Mouse (Mus musculus): ENCODE measurements around the gene 4933415A04Rik. TPM values are rescaled to one million over a fixed set of nuclear protein-coding genes. Genes with fewer than 3 reads are reported as not detected.

The 4933415A04Rik gene
- polyA plus RNA-seq, 1 experiment from 2014 or later = 6.5 TPM

DNA sequence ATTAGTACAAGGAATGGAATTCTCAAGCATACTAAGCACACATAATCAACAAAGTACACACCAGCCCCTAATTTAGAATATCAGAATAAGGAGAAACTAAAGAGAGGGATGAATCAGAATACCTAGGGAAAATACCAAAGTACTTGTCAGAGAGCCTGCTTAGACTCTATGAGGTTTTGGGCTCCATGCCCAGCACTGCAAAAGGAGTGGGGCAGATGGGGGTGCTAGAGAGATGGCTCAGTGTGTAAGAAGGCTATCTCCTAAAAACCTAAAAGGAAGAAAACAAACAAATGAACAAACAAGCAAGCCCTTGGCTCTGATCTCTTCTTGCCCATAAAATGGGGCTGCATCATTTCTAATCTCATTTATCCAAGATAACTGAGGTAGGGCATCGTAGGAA lies 37.5 kb downstream of the 4933415A04Rik start:
- Histone ChIP-seq H3K4me3 (ENCODE audit: low read depth, low read length) (no peak overlapping the region), H3K9me3 (replicated peaks; ENCODE audit: control insufficient read depth, low read length) (no peaks in the 10 kb centered on the region), H3K36me3 (replicated peaks; ENCODE audit: control insufficient read depth, insufficient read depth, low read depth, low read length) (no peaks in the 10 kb centered on the region), H3K27me3 (ENCODE audit: control insufficient read depth, insufficient read depth, low read length) (no peaks in the 10 kb centered on the region), H3K4me1 (ENCODE audit: control insufficient read depth, insufficient read depth, low read length) (no peaks in the 10 kb centered on the region), H3K4me2 (ENCODE audit: low read depth, low read length) (no peak overlapping the region), H3K27ac (replicated peaks; ENCODE audit: low read depth, low read length) (no peak overlapping the region), H3K9ac (replicated peaks; ENCODE audit: low read length) (no peak overlapping the region)
- 100% methylated on average over 1 of the region's 1 CpGs for WGBS
- DNase-seq (ENCODE audit: low spot score) (no peak), ATAC-seq (replicated peaks; ENCODE audit: insufficient number of reproducible peaks, low FRiP score, low TSS enrichment, low read depth) (no peak)

GRCm38 (mm10) chr11:43626300-43626926 lies 39.6 kb downstream of the 4933415A04Rik start:
- Histone ChIP-seq H3K27me3 (ENCODE audit: control insufficient read depth, insufficient read depth, low read length) (no peaks in the 10 kb centered on the region), H3K9ac (replicated peaks; ENCODE audit: low read length) (no peak overlapping the region; the same call in 1 of the 2 replicates), H3K4me2 (ENCODE audit: low read depth, low read length) (peak overlapping the region; percentile 8; the same call in 1 of the 2 replicates), H3K27ac (replicated peaks; ENCODE audit: low read depth, low read length) (no peak overlapping the region), H3K4me3 (ENCODE audit: low read depth, low read length) (no peak overlapping the region), H3K4me1 (ENCODE audit: control insufficient read depth, insufficient read depth, low read length) (no peaks in the 10 kb centered on the region), H3K36me3 (replicated peaks; ENCODE audit: control insufficient read depth, insufficient read depth, low read depth, low read length) (no peaks in the 10 kb centered on the region), H3K9me3 (replicated peaks; ENCODE audit: control insufficient read depth, low read length) (no peaks in the 10 kb centered on the region)
- ATAC-seq (replicated peaks; ENCODE audit: insufficient number of reproducible peaks, low FRiP score, low TSS enrichment, low read depth) (no peak), DNase-seq (ENCODE audit: low spot score) (peak; percentile 42)
- WGBS = 8% methylated on average over 12 of the region's 12 CpGs

DNA sequence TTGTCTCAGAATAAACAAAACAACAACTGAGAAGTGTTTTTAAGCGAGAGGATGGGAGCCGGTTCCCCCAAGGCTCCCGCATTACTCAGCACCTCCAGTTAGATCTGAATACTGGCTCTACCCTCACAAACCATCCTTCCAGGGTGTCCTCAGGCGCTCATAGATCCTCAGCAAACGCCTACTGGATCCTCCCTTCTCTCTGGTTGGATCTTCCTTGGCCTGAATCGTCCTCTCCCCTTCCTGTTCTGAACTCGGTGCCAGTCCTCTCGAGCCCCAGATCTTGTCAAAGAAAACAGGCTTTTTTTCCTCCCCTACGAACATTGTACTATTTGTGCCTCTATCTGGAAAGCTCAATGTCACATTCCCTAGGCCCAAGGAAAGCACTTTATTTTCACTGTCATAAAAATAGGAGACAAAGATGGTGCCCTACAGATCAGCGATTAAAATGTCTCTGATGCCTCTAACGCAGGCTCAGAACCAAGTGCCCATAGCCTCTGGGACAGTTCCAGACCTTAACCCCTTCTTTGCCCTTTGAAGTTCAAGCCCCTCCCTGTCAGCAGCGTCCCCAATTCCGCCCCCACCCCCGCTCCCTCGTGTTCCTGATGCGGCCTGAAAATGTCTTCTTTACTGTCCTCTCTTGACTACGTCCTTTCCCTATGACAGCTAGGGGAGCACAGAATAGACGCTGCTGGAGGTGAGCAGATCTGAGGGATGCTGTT lies 40.2 kb downstream of the 4933415A04Rik start:
- Histone ChIP-seq H3K9me3 (replicated peaks; ENCODE audit: control insufficient read depth, low read length) (no peaks in the 10 kb centered on the region), H3K4me2 (ENCODE audit: low read depth, low read length) (no peak overlapping the region; the same call in 1 of the 2 replicates), H3K27ac (replicated peaks; ENCODE audit: low read depth, low read length) (no peak overlapping the region), H3K9ac (replicated peaks; ENCODE audit: low read length) (no peak overlapping the region), H3K4me1 (ENCODE audit: control insufficient read depth, insufficient read depth, low read length) (no peaks in the 10 kb centered on the region), H3K27me3 (ENCODE audit: control insufficient read depth, insufficient read depth, low read length) (no peaks in the 10 kb centered on the region), H3K4me3 (ENCODE audit: low read depth, low read length) (no peak overlapping the region), H3K36me3 (replicated peaks; ENCODE audit: control insufficient read depth, insufficient read depth, low read depth, low read length) (no peaks in the 10 kb centered on the region)
- 30% methylated on average over 18 of the region's 18 CpGs for WGBS
- DNase-seq (ENCODE audit: low spot score) (no peak), ATAC-seq (replicated peaks; ENCODE audit: insufficient number of reproducible peaks, low FRiP score, low TSS enrichment, low read depth) (no peak)

DNA sequence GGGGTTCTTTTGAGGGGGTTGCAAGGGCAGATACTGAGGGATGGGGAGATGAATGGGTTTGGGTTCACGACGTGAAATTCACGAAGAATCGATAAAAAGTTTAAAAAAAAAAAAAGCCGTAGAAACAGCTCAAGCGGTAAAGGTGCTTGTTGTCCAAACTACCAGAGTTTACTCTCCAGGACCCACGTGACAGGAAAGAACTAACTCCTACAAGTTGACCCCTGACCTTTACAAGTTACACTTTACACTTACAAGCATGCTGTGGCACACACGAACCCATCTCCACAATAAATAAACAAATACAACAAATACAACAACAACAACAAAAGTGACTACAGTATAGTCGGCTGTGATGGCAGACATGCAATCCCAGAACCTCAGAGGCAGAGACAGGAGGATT lies 44.8 kb downstream of the 4933415A04Rik start:
- WGBS = 86% methylated on average over 9 of the region's 9 CpGs
- Histone ChIP-seq H3K27me3 (ENCODE audit: control insufficient read depth, insufficient read depth, low read length) (no peaks in the 10 kb centered on the region), H3K4me2 (ENCODE audit: low read depth, low read length) (no peak overlapping the region), H3K9ac (replicated peaks; ENCODE audit: low read length) (no peak overlapping the region), H3K4me1 (ENCODE audit: control insufficient read depth, insufficient read depth, low read length) (no peaks in the 10 kb centered on the region), H3K27ac (replicated peaks; ENCODE audit: low read depth, low read length) (no peak overlapping the region), H3K36me3 (replicated peaks; ENCODE audit: control insufficient read depth, insufficient read depth, low read depth, low read length) (no peaks in the 10 kb centered on the region), H3K9me3 (replicated peaks; ENCODE audit: control insufficient read depth, low read length) (no peaks in the 10 kb centered on the region), H3K4me3 (ENCODE audit: low read depth, low read length) (no peak overlapping the region)
- DNase-seq (ENCODE audit: low spot score) = no peak
- no peak for ATAC-seq (replicated peaks; ENCODE audit: insufficient number of reproducible peaks, low FRiP score, low TSS enrichment, low read depth)

GRCm38 (mm10) chr11:43632566-43632965 lies 45.7 kb downstream of the 4933415A04Rik start:
- Histone ChIP-seq H3K27me3 (ENCODE audit: control insufficient read depth, insufficient read depth, low read length) (no peaks in the 10 kb centered on the region), H3K27ac (replicated peaks; ENCODE audit: low read depth, low read length) (no peak overlapping the region), H3K9me3 (replicated peaks; ENCODE audit: control insufficient read depth, low read length) (no peaks in the 10 kb centered on the region), H3K4me1 (ENCODE audit: control insufficient read depth, insufficient read depth, low read length) (no peaks in the 10 kb centered on the region), H3K4me2 (ENCODE audit: low read depth, low read length) (no peak overlapping the region), H3K4me3 (ENCODE audit: low read depth, low read length) (no peak overlapping the region), H3K36me3 (replicated peaks; ENCODE audit: control insufficient read depth, insufficient read depth, low read depth, low read length) (no peaks in the 10 kb centered on the region), H3K9ac (replicated peaks; ENCODE audit: low read length) (no peak overlapping the region)
- WGBS = 51% methylated on average over 4 of the region's 4 CpGs
- ATAC-seq (replicated peaks; ENCODE audit: insufficient number of reproducible peaks, low FRiP score, low TSS enrichment, low read depth) (no peak), DNase-seq (ENCODE audit: low spot score) (no peak)

GRCm38 (mm10) chr11:43633165-43633564 lies 46.3 kb downstream of the 4933415A04Rik start:
- H3K4me1 ChIP-seq (ENCODE audit: control insufficient read depth, insufficient read depth, low read length) = no peaks in the 10 kb centered on the region
- H3K4me2 ChIP-seq (ENCODE audit: low read depth, low read length) = no peak overlapping the region
- no peak overlapping the region for H3K27ac ChIP-seq (replicated peaks; ENCODE audit: low read depth, low read length)
- 85% methylated on average over 6 of the region's 6 CpGs for WGBS
- H3K36me3 ChIP-seq (replicated peaks; ENCODE audit: control insufficient read depth, insufficient read depth, low read depth, low read length) = no peaks in the 10 kb centered on the region
- ATAC-seq (replicated peaks; ENCODE audit: insufficient number of reproducible peaks, low FRiP score, low TSS enrichment, low read depth) (no peak), DNase-seq (ENCODE audit: low spot score) (no peak)
- no peaks in the 10 kb centered on the region for H3K9me3 ChIP-seq (replicated peaks; ENCODE audit: control insufficient read depth, low read length)
- H3K4me3 ChIP-seq (ENCODE audit: low read depth, low read length) = no peak overlapping the region
- no peaks in the 10 kb centered on the region for H3K27me3 ChIP-seq (ENCODE audit: control insufficient read depth, insufficient read depth, low read length)
- no peak overlapping the region for H3K9ac ChIP-seq (replicated peaks; ENCODE audit: low read length)

- H3K36me3 ChIP-seq (replicated peaks; ENCODE audit: control insufficient read depth, insufficient read depth, low read depth, low read length) = no peaks in the 10 kb centered on the region
- ATAC-seq (replicated peaks; ENCODE audit: insufficient number of reproducible peaks, low FRiP score, low TSS enrichment, low read depth) (peak; percentile 53; the same call in 1 of the 2 replicates), DNase-seq (ENCODE audit: low spot score) (peak; percentile 76)
- peak overlapping the region; percentile 13; the same call in 1 of the 2 replicates for H3K4me2 ChIP-seq (ENCODE audit: low read depth, low read length)
- no peak overlapping the region for H3K4me3 ChIP-seq (ENCODE audit: low read depth, low read length)
- WGBS = 21% methylated on average over 19 of the region's 19 CpGs
- H3K9me3 ChIP-seq (replicated peaks; ENCODE audit: control insufficient read depth, low read length) = no peaks in the 10 kb centered on the region
- peak overlapping the region; percentile 39; the same call in 1 of the 2 replicates for H3K9ac ChIP-seq (replicated peaks; ENCODE audit: low read length)
- no peak overlapping the region for H3K27ac ChIP-seq (replicated peaks; ENCODE audit: low read depth, low read length)
- H3K4me1 ChIP-seq (ENCODE audit: control insufficient read depth, insufficient read depth, low read length) = no peaks in the 10 kb centered on the region
- H3K27me3 ChIP-seq (ENCODE audit: control insufficient read depth, insufficient read depth, low read length) = no peaks in the 10 kb centered on the region
Measured at GRCm38 (mm10) chr11:43633658-43634401, 47.0 kb downstream of the 4933415A04Rik start.

- no peak for ATAC-seq (replicated peaks; ENCODE audit: insufficient number of reproducible peaks, low FRiP score, low TSS enrichment, low read depth)
- WGBS = 81% methylated on average over 4 of the region's 4 CpGs
- Histone ChIP-seq H3K9ac (replicated peaks; ENCODE audit: low read length) (no peak overlapping the region), H3K4me3 (ENCODE audit: low read depth, low read length) (no peak overlapping the region), H3K4me2 (ENCODE audit: low read depth, low read length) (no peak overlapping the region), H3K9me3 (replicated peaks; ENCODE audit: control insufficient read depth, low read length) (no peaks in the 10 kb centered on the region), H3K27ac (replicated peaks; ENCODE audit: low read depth, low read length) (no peak overlapping the region), H3K4me1 (ENCODE audit: control insufficient read depth, insufficient read depth, low read length) (no peaks in the 10 kb centered on the region), H3K27me3 (ENCODE audit: control insufficient read depth, insufficient read depth, low read length) (no peaks in the 10 kb centered on the region), H3K36me3 (replicated peaks; ENCODE audit: control insufficient read depth, insufficient read depth, low read depth, low read length) (no peaks in the 10 kb centered on the region)
- DNase-seq (ENCODE audit: low spot score) = no peak
Measured at GRCm38 (mm10) chr11:43636761-43637160, 49.9 kb downstream of the 4933415A04Rik start.
